Mouse (Mus musculus) 416B (cell line): ENCODE data around the gene Gpr119.

ENCODE experiments used
- DNase-seq: peaks from one replicate; pipeline ENCODE4 v3.0.0; 2011; ENCODE audit warnings: low read depth

The Gpr119 gene

GRCm38 (mm10) chrX:48674171-48674570 lies at the start of gene Gpr119:
TSS of gene Gpr119 (minus strand) at chrX:48674478.
- peak; percentile 55 for DNase-seq

GRCm38 (mm10) chrX:48712846-48713245 lies 38.6 kb upstream of the Gpr119 start:
- no peak for DNase-seq

GRCm38 (mm10) chrX:48709701-48710100 lies 35.4 kb upstream of the Gpr119 start:
- no peak for DNase-seq

DNA sequence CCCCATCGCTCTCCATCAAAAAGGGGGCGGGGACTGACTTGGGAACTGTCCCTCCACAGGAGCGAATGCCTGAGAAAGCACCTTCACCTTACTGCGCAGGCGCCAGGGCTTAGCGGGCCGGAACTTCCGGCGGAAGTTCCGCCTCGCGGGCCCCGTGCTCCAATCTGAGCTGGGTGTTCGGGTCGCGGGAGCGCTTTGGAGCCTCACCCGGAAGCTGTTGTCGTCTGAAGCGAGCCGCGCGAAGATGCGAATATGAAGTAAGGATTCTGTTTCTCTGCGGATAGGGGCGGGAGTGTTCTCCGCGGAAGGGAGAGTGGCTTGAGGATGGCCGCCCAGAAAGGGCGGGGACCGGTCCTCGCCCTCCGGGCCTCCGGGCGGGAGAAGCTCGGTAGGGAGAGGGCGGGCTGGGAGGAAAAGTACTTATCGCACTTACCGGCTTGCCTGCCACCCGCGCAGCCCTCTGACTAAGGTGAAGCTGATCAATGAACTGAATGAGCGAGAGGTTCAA lies 20.6 kb upstream of the Gpr119 start, which contains the start of gene Rbmx2:
Gene Rbmx2, plus strand, starts transcription at position 141 of the 508 bp plus-strand sequence.
- peak; percentile 92 for DNase-seq

DNA sequence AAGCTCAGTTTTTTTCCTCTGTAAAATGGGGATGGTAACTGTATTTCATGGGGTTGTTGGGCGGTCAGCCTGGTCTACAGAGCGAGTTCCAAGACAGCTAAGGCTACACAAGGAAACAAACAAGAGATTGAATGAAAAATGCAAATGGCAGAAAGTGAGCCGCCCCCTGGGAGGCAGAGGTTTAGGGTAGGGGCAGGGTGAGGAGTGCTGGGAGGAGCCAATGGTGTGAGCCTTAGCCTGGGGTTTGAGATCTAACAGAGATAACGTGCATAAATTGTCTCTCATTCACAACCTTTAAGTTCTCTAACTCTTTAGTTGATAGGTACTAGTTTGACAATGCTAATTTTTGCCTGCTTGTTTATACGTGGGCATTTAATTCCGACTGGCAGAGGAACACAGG lies 20.2 kb upstream of the Gpr119 start:
- DNase-seq = no peak

DNA sequence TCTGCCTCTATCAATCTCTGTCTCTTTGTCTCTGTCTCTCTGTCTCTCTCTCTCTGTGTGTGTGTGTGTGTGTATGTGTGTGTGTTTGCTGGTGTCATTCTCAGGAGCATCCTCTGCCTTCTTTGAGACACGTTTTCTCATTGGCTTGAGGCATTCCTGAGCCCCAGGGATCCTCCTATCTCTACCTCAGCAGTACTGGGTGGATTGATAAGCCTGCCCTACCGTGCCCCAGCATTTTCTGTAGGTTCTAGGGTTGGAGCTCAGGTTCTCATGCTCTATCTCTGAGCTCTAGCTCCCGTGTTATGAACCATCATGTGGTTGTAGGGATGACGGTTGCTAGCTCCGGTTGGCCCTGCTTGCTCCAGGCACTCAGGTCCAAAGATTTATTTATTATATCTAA lies 9.6 kb upstream of the Gpr119 start:
- DNase-seq = no peak

- DNase-seq = peak; percentile 56
These were observed 9.2 kb upstream of the Gpr119 start for GRCm38 (mm10) chrX:48683451-48683850.

GRCm38 (mm10) chrX:48671714-48672113 lies 2.6 kb downstream of the Gpr119 start:
- no peak for DNase-seq

DNA sequence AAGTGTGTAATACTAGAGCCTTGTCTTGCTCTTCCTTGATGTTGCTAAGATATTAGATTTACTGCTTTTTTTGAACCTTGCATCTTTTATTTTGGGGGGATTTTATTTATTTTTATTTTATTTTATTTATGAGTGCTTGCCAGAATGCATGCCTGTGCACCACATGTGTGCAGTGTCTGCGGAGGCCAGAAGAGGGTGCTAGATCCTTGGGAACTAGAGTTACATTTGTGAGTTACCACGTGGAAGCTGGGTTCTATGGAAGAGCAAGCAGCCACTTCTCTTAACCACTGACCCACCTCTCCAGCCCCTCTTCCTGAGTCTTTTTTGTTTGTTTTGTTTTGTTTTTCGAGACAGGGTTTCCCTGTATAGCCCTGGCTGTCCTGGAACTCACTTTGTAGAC lies 4.7 kb downstream of the Gpr119 start:
- peak; percentile 45 for DNase-seq

DNA sequence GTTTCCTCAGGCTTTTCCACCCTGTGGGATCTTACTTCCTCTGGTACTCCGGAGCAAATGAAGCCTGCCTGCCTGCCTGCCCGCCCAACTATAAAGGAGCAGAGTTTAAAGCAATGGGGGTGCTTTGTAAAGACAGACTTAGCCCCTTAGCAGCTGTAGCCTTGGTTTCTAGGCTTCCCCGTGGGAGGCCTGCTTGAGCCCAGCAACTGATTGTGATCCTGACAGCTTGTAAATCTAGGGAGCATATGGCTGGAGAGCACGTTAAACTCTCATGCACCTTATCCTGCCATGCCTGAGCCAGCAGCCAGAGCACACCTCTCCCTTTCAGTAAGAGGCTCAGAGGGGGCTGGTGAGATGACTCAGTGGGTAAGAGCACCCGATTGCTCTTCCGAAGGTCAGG lies 7.5 kb downstream of the Gpr119 start:
- no peak for DNase-seq

DNA sequence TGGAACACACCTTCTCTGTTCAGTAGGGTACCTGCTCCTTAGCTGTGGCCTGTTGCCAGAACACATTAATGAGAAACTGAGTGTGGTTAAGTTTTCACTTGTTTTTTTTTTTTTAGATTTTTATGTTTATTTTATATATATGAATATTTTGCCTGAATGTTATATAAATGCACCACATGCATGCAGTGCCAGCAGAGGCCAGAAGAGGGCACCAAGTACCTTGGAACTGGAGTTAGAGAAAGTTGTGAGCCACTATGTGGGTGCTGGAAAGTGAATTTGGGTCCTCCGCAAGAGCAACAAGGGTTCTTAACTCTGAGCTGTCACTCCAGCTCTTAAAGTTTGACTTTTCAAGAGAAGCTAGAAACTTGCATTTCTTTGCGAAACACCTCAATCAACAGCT lies 30.2 kb downstream of the Gpr119 start:
- DNase-seq = peak; percentile 46

DNA sequence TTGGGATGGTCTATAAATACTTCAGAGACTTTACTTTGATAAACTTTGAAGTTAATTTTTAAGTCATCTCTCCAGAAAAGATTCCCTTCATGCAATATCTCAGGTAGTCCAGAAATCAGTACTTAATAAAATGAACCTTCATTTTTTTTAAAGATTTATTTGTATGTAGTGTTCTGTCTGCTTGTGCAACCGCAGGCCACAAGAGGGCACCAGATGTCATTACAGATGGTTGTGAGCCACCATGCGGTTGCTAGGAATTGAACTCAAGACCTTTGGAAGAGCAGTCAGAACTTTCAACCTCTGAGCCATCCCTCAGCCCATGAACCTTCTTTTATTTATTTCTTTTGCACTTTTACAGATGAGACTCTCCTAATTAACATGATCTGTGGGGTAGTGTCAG lies 37.2 kb downstream of the Gpr119 start:
- peak; percentile 26 for DNase-seq

DNA sequence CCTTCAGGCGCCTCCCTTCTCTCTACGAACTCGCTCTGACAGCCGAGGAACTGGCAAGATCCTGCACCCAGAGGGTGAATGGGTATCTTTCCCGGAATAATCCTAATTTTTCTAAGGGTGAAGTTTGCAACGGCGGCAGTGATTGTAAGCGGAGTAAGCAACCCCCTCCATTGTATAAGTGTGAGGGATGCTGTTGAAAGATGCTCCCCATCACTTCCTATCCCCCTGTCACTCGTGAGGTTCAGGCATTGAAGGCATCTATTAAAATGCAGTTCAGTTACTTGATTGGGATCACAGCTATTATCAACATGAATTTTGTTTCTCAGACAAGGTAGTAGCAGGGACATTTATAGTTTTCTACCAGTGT lies 50.2 kb downstream of the Gpr119 start:
- no peak for DNase-seq

GRCm38 (mm10) chrX:48623379-48624053 lies 50.8 kb downstream of the Gpr119 start, which contains the start of gene Slc25a14:
TSS of gene Slc25a14 (plus strand) at chrX:48623413.
- DNase-seq = peak; percentile 81

DNA sequence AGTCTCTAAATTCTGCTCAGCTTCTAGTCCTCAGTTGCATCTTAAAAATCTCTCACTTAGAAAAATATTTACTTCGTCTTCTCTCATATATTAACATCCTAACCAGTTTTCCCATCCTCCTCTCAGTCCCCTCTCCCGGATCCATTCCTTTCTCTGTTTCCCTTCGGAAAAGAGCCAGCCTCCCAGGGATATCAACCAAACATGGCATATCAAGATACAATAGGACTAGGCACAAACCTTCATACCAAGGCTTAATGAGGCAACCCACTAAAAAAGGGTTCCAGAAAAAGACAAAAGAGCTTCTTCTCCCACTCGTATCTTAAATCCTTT lies 51.3 kb downstream of the Gpr119 start:
- DNase-seq = no peak
